Mouse (Mus musculus) liver, embryonic 12.5 days (tissue): ENCODE results near the gene Brd3. TPM values are rescaled to one million over a fixed set of nuclear protein-coding genes. Genes with fewer than 3 reads are reported as not detected.
"Not testable (repeated sequence)": the region's sequence is repeated elsewhere in the genome, so short reads cannot be mapped to it uniquely, and the experiment has no call there.

Source experiments
- ATAC-seq: fragments of 200-750 bp; cut with Nextera tagmentation; 2 replicates; pipeline ENCODE4 v1.8.0; 2017; ENCODE audit warnings: moderate number of reproducible peaks, mild to moderate bottlenecking, moderate library complexity
- H3K27ac ChIP-seq: fragments of 300-500 bp; sonication (generic); 2 replicates; pipeline ENCODE4 v1.5.1; 2016; ENCODE audit warnings: mild to moderate bottlenecking
- H3K27me3 ChIP-seq: fragments of 300-500 bp; sonication (generic); replicated peaks from 2 replicates; pipeline ENCODE4 v1.6.1; 2016; ENCODE audit warnings: mild to moderate bottlenecking, moderate library complexity
- H3K36me3 ChIP-seq: fragments of 300-500 bp; sonication (generic); 2 replicates; pipeline ENCODE4 v1.6.1; 2016; ENCODE audit warnings: mild to moderate bottlenecking, moderate library complexity
- H3K4me1 ChIP-seq: fragments of 300-500 bp; sonication (generic); 2 replicates; pipeline ENCODE4 v1.6.1; 2016
- H3K4me2 ChIP-seq: fragments of 300-500 bp; sonication (generic); 2 replicates; pipeline ENCODE4 v1.6.1; 2016; ENCODE audit warnings: mild to moderate bottlenecking, moderate library complexity
- H3K4me3 ChIP-seq: fragments of 300-500 bp; sonication (generic); 2 replicates; pipeline ENCODE4 v1.5.1; 2016; ENCODE audit warnings: mild to moderate bottlenecking, moderate library complexity
- H3K9ac ChIP-seq: fragments of 300-500 bp; sonication (generic); 2 replicates; pipeline ENCODE4 v1.6.1; 2016; ENCODE audit warnings: mild to moderate bottlenecking, moderate library complexity
- H3K9me3 ChIP-seq: fragments of 300-500 bp; sonication (generic); replicated peaks from 2 replicates; pipeline ENCODE4 v1.6.1; 2016; ENCODE audit warnings: mild to moderate bottlenecking, moderate library complexity
- WGBS: fragments of 180-500 bp; shearing (Covaris S2); methylation state at CpG from one replicate; pipeline ENCODE4 v1.1.7; 2016; ENCODE audit not compliant: insufficient replicate concordance; 5-methylcytosine and 5-hydroxymethylcytosine counted together
- polyA plus RNA-seq: library from polyadenylated mRNA; unstranded; fragments of >200 nt; fragmentation: Nextera tagmentation; extraction: Ambion mirVana; gene quantifications from 2 replicates; pipeline ENCODE4 v1.2.1, GENCODE M21; 2016

Brd3 gene
- polyA plus RNA-seq, 1 experiment from 2014 or later, result 39.0 TPM

DNA sequence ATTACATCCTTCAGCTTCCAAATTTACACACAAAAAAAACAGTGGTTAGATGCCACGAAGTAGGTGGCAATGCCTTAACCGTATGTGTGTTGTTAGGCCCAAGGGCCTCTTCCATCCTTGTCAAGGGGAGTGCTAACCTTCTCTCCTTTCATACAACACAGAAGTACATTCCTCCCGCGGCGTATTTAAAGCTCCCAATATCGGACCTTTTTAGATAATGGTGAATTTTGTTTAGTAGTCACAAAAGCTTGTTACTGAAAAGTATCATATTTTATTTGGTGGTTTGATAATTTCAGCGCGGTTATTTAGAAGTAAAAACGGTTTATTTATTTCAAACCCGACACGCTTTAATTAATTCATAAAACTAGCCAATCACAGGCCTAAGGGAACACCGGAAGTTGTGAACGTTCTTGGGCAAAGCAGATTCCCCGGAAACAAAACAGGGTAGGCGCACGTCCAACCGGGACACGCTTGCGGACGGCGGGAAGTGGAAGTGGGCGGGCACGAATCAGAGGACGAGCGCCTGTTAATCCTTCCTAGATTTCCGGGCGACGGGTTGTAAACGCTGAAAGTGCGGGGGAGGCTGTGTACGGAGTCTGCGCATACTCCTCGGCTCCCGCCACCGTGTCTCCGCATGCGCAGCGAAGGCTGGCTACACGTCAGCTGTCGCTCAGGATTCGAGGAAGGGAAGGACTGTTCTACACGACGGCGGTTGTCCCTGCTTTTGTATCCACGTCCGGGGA lies 32.5 kb upstream of the Brd3 start:
- 2% methylated on average over 46 of the region's 46 CpGs for WGBS
- Histone ChIP-seq H3K9me3 (no peaks in the 10 kb centered on the region), H3K4me3 (peak overlapping the region; percentile 56), H3K4me1 (peaks cover 22% of the 10 kb centered on the region), H3K27ac (peak overlapping the region; percentile 91), H3K36me3 (peaks cover 37% of the 10 kb centered on the region), H3K9ac (peak overlapping the region; percentile 67), H3K4me2 (peak overlapping the region; percentile 85), H3K27me3 (no peaks in the 10 kb centered on the region)
- peak; percentile 94 for ATAC-seq

GRCm38 (mm10) chr2:27539336-27539735 lies 31.9 kb upstream of the Brd3 start:
- Histone ChIP-seq H3K9ac (no peak overlapping the region; the same call in 1 of the 2 replicates), H3K27ac (peak overlapping the region; percentile 46; the same call in 1 of the 2 replicates)

DNA sequence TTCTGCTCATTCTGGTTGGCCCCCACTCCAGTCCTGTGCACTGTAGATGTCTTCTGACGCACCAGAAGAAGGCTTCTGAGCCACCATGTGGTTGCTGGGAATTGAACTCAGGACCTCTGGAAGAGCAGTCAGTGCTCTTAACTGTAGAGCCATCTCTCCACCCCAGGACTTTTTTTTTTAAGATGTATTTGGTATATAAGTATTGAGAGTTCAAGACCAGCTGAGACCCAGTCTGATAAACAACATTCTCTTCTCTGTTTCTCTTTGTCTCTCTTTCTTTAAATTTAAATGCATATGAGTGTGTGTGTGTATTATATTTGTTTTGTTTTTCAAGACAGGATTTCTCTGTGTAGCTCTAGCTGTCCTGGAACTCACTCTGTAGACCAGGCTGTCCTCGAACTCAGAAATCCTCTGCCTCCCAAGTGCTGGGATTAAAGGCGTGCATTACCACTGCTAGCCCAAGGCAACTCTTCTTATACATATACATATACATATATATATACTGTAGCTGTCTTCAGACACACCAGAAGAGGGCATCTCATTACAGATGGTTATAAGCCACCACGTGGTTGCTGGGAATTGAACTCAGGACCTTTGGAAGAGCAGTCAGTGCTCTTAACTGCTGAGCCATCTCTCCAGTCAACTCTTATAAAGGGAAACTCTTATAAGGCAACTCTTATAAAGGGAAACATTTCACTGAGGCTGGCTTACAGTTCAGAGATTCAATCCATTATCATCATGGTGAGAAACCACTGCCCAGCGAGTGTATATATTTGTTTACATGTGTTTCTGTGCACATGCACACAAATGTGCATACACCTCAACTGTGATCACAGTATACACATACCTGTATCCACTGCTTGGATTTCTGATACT lies 31.2 kb upstream of the Brd3 start:
- not testable (repeated sequence) for H3K9ac ChIP-seq, H3K27me3 ChIP-seq, ATAC-seq, H3K9me3 ChIP-seq
- Histone ChIP-seq H3K4me2 (peak overlapping the region; percentile 85), H3K4me3 (0 out of 2 replicates have a peak overlapping the region, but pooled peaks have one; percentile 12), H3K27ac (peak overlapping the region; percentile 46; the same call in 1 of the 2 replicates), H3K4me1 (peaks cover 24% of the 10 kb centered on the region), H3K36me3 (peaks cover 43% of the 10 kb centered on the region)
- WGBS, result 54% methylated on average over 5 of the region's 5 CpGs

More at GRCm38 (mm10) chr2:27539336-27539735, 31.9 kb upstream of the Brd3 start:
- Histone ChIP-seq H3K36me3 (peaks cover 41% of the 10 kb centered on the region), H3K4me3 (0 out of 2 replicates have a peak overlapping the region, but pooled peaks have one; percentile 12), H3K4me2 (peak overlapping the region; percentile 85), H3K4me1 (peaks cover 22% of the 10 kb centered on the region), H3K9me3 (no peaks in the 10 kb centered on the region), H3K27me3 (no peaks in the 10 kb centered on the region)
- ATAC-seq, result no peak
- 20% methylated on average over 5 of the region's 5 CpGs for WGBS

DNA sequence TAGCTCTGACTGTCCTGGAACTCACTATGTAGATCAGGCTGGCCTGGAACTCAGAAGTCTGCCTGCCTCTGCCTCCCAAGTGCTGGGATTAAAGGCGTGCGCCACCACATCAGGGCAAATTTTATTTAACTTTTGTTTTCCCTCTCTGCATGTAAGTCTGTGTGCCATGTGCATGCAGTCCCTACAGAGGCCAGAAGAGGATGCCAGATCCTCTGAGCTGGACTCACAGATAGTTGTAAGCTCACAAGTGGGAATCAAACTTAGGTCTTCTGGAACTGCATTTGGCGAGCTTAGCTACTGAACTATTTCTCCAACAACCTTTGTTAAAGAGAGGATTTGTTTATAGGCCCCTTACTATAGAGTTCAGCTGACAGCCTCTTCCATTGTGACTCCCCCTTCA lies 10.8 kb upstream of the Brd3 start:
- no peak for ATAC-seq
- Histone ChIP-seq H3K36me3 (peaks cover 58% of the 10 kb centered on the region), H3K27ac (no peak overlapping the region), H3K9me3 (no peaks in the 10 kb centered on the region), H3K4me3 (no peak overlapping the region), H3K9ac (no peak overlapping the region), H3K4me2 (no peak overlapping the region), H3K4me1 (peaks cover 36% of the 10 kb centered on the region), H3K27me3 (no peaks in the 10 kb centered on the region)
- 80% methylated on average over 3 of the region's 3 CpGs for WGBS

DNA sequence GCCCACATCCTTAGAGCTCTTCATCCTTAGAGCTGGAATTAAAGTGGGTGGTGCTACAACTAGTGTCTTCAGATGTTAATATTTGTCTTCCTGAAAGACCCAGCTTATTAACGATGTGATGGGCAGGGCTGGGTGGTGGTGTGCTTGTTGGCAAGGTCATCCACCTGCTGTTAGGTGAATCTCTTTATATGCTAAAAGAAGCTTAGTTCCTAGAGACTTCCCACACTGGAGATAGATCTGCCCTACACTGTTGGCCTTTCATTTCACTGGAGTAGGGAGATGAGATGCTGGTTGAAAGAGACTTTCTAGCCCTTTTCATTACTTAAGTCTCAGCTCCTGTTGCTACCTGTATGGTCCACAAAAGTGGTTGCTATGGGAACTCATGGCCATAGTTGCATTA lies 8.8 kb upstream of the Brd3 start:
- Histone ChIP-seq H3K4me2 (peak overlapping the region; percentile 83), H3K4me3 (peak overlapping the region; percentile 94), H3K36me3 (peaks cover 40% of the 10 kb centered on the region), H3K9me3 (0 out of 2 replicates have a peak, but pooled peaks cover 8% of the 10 kb centered on the region), H3K27me3 (no peaks in the 10 kb centered on the region), H3K9ac (peak overlapping the region; percentile 96), H3K4me1 (peaks cover 36% of the 10 kb centered on the region), H3K27ac (no peak overlapping the region)
- ATAC-seq, result no peak
- WGBS, result 5% methylated on average over 1 of the region's 1 CpGs

GRCm38 (mm10) chr2:27515341-27516166 lies 8.1 kb upstream of the Brd3 start:
- under 1% methylated on average over 40 of the region's 40 CpGs for WGBS
- H3K4me1 ChIP-seq, result peaks cover 36% of the 10 kb centered on the region
- peak overlapping the region; percentile 87 for H3K27ac ChIP-seq
- H3K4me2 ChIP-seq, result peak overlapping the region; percentile 83
- H3K36me3 ChIP-seq, result peaks cover 33% of the 10 kb centered on the region
- H3K4me3 ChIP-seq, result peak overlapping the region; percentile 94
- peak overlapping the region; percentile 96 for H3K9ac ChIP-seq
- no peak; the same call in 1 of the 2 replicates for ATAC-seq
- no peaks in the 10 kb centered on the region for H3K27me3 ChIP-seq
- 0 out of 2 replicates have a peak, but pooled peaks cover 8% of the 10 kb centered on the region for H3K9me3 ChIP-seq

DNA sequence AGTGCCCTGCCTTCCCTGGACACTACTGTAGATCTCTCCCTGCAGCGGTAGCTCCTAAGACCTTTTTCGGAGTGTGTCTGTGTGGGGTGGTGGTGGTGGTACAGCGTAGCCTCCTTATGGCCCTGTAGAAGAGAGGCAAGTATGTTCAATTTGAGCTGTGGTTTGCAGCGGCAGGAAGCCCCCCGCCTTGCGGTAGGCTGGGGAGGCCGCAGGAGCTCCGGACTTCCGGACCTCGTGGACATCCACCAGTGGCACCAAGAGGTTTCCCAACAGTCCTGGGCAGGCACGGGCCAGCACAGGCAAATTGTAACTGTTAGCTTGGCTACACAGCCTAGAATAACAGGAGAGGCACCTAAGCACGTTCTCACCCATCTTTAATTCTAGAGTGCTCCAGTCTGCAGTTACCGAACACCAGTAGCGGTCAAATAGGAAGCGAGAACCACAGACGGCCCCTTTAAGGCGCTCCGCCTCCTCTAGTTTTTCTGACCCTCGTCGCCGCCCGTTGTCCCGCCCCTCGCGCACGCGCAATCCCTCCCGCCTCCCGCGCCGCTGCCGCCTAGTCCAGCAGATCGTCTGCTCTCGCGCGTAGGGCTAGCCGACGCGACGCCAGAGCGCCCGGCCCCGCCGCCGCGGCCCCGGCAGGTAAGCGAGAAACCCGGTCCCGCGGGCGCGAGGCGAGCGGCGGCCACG lies 7.3 kb upstream of the Brd3 start, which contains the start of gene Wdr5:
Wdr5 (plus strand) TSS at position 519 of the 690 bp plus-strand sequence.
- WGBS, result under 1% methylated on average over 57 of the region's 57 CpGs
- Histone ChIP-seq H3K27me3 (no peaks in the 10 kb centered on the region), H3K4me3 (peak within 1 kb of the TSS; percentile 94), H3K4me2 (peak within 1 kb of the TSS; percentile 83), H3K36me3 (peaks cover 25% of the 10 kb centered on the region), H3K4me1 (peaks cover 36% of the 10 kb centered on the region), H3K27ac (peak within 1 kb of the TSS; percentile 87), H3K9ac (peak within 1 kb of the TSS; percentile 96), H3K9me3 (0 out of 2 replicates have a peak, but pooled peaks cover 8% of the 10 kb centered on the region)
- ATAC-seq, result peak; percentile 88

DNA sequence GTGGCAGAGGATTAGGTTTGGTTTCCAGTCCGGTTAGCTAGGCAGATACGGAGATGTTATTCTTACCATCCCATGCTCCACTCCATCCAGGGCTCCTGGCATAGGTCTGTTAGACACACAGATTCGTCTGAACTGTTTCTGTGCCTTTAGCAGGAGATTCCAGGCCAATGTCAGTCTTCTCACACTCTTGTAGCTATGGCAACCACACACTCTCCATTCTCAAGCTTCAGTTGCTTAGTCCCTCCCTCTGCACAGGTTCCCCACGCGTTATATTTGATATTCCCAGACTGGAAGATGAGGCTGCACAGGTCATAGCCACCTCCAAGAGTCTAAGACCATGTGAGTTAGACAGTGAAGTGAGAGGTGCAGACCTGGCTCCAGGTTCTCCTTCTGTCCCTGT lies 6.4 kb upstream of the Brd3 start:
- Histone ChIP-seq H3K27me3 (no peaks in the 10 kb centered on the region), H3K9me3 (0 out of 2 replicates have a peak, but pooled peaks cover 8% of the 10 kb centered on the region), H3K4me2 (peak overlapping the region; percentile 83), H3K4me3 (peak overlapping the region; percentile 94), H3K9ac (peak overlapping the region; percentile 96), H3K27ac (peak overlapping the region; percentile 87), H3K36me3 (peaks cover 16% of the 10 kb centered on the region), H3K4me1 (peaks cover 43% of the 10 kb centered on the region)
- WGBS, result 58% methylated on average over 5 of the region's 5 CpGs
- no peak for ATAC-seq

DNA sequence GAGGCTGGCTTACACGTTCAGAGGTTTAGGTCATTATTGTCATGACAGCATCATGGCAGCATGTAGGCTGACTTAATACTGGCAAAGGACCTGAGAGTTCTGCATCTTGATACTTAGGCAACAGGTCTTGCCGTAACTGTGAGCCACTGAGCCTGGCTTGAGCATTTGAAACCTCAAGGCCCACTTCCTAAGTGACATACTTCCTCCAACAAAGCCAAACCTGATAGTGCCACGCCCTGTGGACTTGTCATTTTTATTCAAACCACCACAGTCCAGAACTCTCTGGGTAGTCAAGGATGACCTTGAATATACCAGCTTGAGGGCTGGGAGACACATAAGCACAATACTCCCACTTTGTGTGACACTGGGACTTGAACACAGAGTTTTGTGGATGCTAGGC lies 5.4 kb upstream of the Brd3 start:
- no peak overlapping the region for H3K27ac ChIP-seq
- H3K27me3 ChIP-seq, result no peaks in the 10 kb centered on the region
- ATAC-seq, result no peak
- no peak overlapping the region for H3K9ac ChIP-seq
- H3K9me3 ChIP-seq, result 0 out of 2 replicates have a peak, but pooled peaks cover 8% of the 10 kb centered on the region
- peaks cover 6% of the 10 kb centered on the region for H3K36me3 ChIP-seq
- H3K4me2 ChIP-seq, result no peak overlapping the region
- WGBS, result 74% methylated on average over 3 of the region's 3 CpGs
- peaks cover 53% of the 10 kb centered on the region for H3K4me1 ChIP-seq
- H3K4me3 ChIP-seq, result no peak overlapping the region

DNA sequence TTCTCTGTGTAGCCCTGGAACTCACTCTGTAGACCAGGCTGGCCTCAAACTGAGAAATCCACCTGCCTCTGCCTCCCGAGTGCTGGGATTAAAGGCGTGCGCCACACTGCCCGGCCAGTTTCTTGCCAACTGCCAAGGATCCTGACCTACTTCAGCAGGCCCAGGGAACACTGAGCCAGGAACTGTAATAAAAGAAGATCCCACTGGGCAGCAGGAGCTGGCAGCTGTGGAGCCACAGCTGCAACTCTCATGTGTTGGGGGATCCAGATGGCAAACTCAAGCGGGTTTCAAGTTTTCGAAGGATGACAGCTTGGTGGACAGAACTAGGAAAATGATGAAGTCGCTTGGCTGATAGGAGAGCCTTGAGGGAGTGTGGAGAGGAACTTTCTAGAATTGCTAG lies 3.2 kb upstream of the Brd3 start:
- Histone ChIP-seq H3K27me3 (no peaks in the 10 kb centered on the region), H3K4me2 (no peak overlapping the region), H3K9me3 (0 out of 2 replicates have a peak, but pooled peaks cover 8% of the 10 kb centered on the region), H3K4me3 (no peak overlapping the region), H3K27ac (no peak overlapping the region), H3K9ac (no peak overlapping the region), H3K4me1 (peaks cover 52% of the 10 kb centered on the region), H3K36me3 (no peaks in the 10 kb centered on the region)
- no peak for ATAC-seq
- WGBS, result 88% methylated on average over 7 of the region's 7 CpGs

- WGBS, result 42% methylated on average over 4 of the region's 4 CpGs
- peaks cover 62% of the 10 kb centered on the region for H3K4me1 ChIP-seq
- ATAC-seq, result not testable (repeated sequence)
Measured at GRCm38 (mm10) chr2:27506658-27507057, 804 bp downstream of the Brd3 start.

More at GRCm38 (mm10) chr2:27506658-27507057, 804 bp downstream of the Brd3 start:
- H3K9ac ChIP-seq, H3K4me3 ChIP-seq, H3K4me2 ChIP-seq, H3K36me3 ChIP-seq, H3K27me3 ChIP-seq, H3K9me3 ChIP-seq, H3K27ac ChIP-seq: not testable (repeated sequence)
